Mouse (Mus musculus): ENCODE measurements around the gene Klhl22. TPM values are rescaled to one million over a fixed set of nuclear protein-coding genes. Genes with fewer than 3 reads are reported as not detected.

Gene Klhl22
- 114 and 117 TPM in 2 replicates for polyA plus RNA-seq (2012; rRNA removed)

DNA sequence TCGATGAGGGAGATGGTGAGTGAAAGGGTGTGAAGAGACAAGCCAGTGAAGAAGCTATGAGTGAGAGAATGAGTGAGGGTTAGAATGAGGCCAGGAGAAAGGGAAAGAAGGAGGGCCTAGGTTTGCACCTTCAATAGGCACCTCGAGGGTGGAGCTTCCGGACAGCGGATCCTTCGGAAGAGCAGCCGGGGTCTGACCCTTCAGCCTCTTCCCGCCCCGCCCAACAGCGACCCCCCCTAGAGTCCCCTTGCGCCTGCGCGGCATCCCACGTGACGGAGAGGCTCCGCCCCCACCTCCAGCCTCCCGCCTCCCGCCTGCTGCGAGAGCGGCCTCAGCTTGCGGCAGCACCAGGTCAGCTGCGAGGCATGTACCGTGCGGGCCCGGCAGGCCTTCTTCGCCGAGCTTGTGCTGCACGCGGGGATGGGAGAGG is at the start of gene Klhl22:
Gene Klhl22, plus strand, starts transcription at position 275 of the 430 bp plus-strand sequence.

DNA sequence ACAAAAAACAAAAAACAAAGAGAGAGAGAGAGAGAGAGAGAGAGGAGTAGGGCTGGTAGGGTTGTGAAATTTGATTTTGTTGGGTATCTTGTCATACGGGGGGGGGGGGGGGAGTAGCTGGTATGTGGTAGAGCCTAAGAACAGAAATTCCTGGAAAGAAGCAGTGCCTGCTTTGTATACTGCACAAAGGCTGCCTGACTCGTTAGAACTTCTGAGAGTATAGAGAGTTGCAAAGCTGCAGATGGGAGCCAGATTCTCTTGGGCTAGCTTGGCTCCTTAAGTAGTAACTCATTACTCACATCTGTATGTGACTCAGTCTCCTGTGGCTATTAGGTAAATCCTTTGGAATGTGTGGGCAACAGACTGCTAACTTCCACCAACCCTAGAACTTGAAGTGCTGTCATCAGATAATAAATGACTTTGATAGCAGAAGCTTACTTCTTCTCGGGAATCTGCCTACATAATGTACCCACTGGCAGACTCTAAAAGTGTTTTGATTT is 26.5 kb upstream of the Klhl22 start, which contains the start of gene Med15:
Gene Med15, minus strand, starts transcription at position 51 of the 500 bp plus-strand sequence.

GRCm38 (mm10) chr16:17796971-17797811 is 37.8 kb downstream of the Klhl22 start, which contains the start of gene Scarf2:
Gene Scarf2 (plus strand): TSS chr16:17797282.

GRCm38 (mm10) chr16:17832821-17833220 is 73.4 kb downstream of the Klhl22 start, which contains the start of gene B830017H08Rik:
Gene B830017H08Rik (plus strand): TSS chr16:17833121.

GRCm38 (mm10) chr16:17838051-17838450 is 78.6 kb downstream of the Klhl22 start, which contains the start of gene Car15:
Gene Car15 (minus strand): TSS chr16:17838364.

Other genes starting within 250 kb of the Klhl22 start
- gene Thap7, start 228.5 kb upstream of the Klhl22 start, polyA plus RNA-seq (2012; rRNA removed), result 67.3 and 67.7 TPM in 2 replicates
- gene Lrrc74b, start 198.4 kb upstream of the Klhl22 start, polyA plus RNA-seq (2012; rRNA removed), result 0.82 and 1.6 TPM in 2 replicates
- gene P2rx6, start 197.7 kb upstream of the Klhl22 start, polyA plus RNA-seq (2012; rRNA removed), result 1.5 and 2.2 TPM in 2 replicates
- 51.3 and 52.5 TPM in 2 replicates for gene Slc7a4, start 176.4 kb upstream of the Klhl22 start, polyA plus RNA-seq (2012; rRNA removed)
- gene Smpd4, start 140.3 kb upstream of the Klhl22 start, polyA plus RNA-seq (2012; rRNA removed), result 86.7 TPM in 2 replicates
- gene Ccdc74a, start 113.1 kb upstream of the Klhl22 start, polyA plus RNA-seq (2012; rRNA removed), result 14.4 and 16.5 TPM in 2 replicates
- 47.0 and 59.7 TPM in 2 replicates for gene Med15, start 26.7 kb upstream of the Klhl22 start, polyA plus RNA-seq (2012; rRNA removed)
- 6.4 and 9.0 TPM in 2 replicates for gene Scarf2, start 37.7 kb downstream of the Klhl22 start, polyA plus RNA-seq (2012; rRNA removed)
- gene B830017H08Rik, start 73.5 kb downstream of the Klhl22 start, polyA plus RNA-seq (2012; rRNA removed), result 6.2 and 6.7 TPM in 2 replicates
- gene Car15, start 78.7 kb downstream of the Klhl22 start, polyA plus RNA-seq (2012; rRNA removed), result 12.7 TPM in 2 replicates
- gene Gm20518, start 132.1 kb downstream of the Klhl22 start, polyA plus RNA-seq (2012; rRNA removed), result 2.6 and 2.9 TPM in 2 replicates
- 0.03 TPM in 2 replicates for gene Tssk1, start 134.6 kb downstream of the Klhl22 start, polyA plus RNA-seq (2012; rRNA removed)
- 101 and 111 TPM in 2 replicates for gene Dgcr2, start 138.9 kb downstream of the Klhl22 start, polyA plus RNA-seq (2012; rRNA removed)
- not detected in 2 replicates for gene Tssk2, start 139.0 kb downstream of the Klhl22 start, polyA plus RNA-seq (2012; rRNA removed)
- gene Ess2, start 151.7 kb downstream of the Klhl22 start, polyA plus RNA-seq (2012; rRNA removed), result 46.0 and 47.1 TPM in 2 replicates
- 0.17 and 0.47 TPM in 2 replicates for gene Gsc2, start 155.4 kb downstream of the Klhl22 start, polyA plus RNA-seq (2012; rRNA removed)
- gene Slc25a1, start 168.6 kb downstream of the Klhl22 start, polyA plus RNA-seq (2012; rRNA removed), result 99.6 and 111 TPM in 2 replicates
- gene Vpreb2, start 220.8 kb downstream of the Klhl22 start, polyA plus RNA-seq (2012; rRNA removed), result not detected in 2 replicates

Measured in central nervous system, embryonic 18 days (tissue).